Mouse (Mus musculus): ENCODE data around the gene Mt3.

DNA sequence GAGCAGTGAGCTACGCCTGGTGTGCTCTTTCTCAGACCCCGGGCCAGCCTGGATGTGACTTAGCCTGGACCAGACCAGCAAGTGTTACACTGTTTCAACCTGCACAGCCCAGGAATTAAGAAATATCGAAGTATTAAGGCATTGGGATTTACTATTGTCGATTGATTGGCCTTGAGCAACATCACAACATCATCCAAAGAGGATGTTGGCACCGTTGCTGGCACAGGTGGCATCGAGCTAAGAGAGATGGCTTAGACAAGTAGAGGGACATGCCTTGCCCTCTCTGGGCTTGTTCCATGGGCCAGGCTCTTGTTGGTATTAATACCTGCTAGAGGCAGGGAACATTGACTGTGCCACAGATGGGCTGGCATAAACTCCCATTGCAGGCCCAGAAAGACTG, 16.9 kb upstream of the Mt3 start:
- TF ChIP-seq POLR2A (IDR thresholded peaks at IDR 0.05; ENCODE audit: borderline replicate concordance, control insufficient read depth, low read depth, low read length) (no peak), CTCF (IDR thresholded peaks at IDR 0.05; ENCODE audit: control insufficient read depth, insufficient read depth, low read length) (no peak)
